Mouse (Mus musculus): Measurements from ENCODE around the gene Ncam1. TPM values are rescaled to one million over a fixed set of nuclear protein-coding genes. Genes with fewer than 3 reads are reported as not detected.

Gene Ncam1
- polyA plus RNA-seq, 1 experiment from 2014 or later = 65.1 TPM

GRCm38 (mm10) chr9:49757986-49758385 is 40.7 kb downstream of the Ncam1 start:
- 0 out of 2 replicates have a peak overlapping the region, but pooled peaks have one; percentile 30 for H3K27ac ChIP-seq (ENCODE audit: low read length)
- H3K27me3 ChIP-seq (replicated peaks; ENCODE audit: control insufficient read depth, insufficient read depth, low read length) = no peaks in the 10 kb centered on the region
- peaks cover 6% of the 10 kb centered on the region; the same call in 1 of the 2 replicates for H3K4me1 ChIP-seq (ENCODE audit: control insufficient read depth, insufficient read depth, low read length)
- H3K9ac ChIP-seq (ENCODE audit: low read depth, low read length) = no peak overlapping the region
- H3K4me2 ChIP-seq (ENCODE audit: low read depth, low read length) = 0 out of 2 replicates have a peak overlapping the region, but pooled peaks have one; percentile 3
- 46% methylated on average over 12 of the region's 12 CpGs for WGBS
- ATAC-seq = no peak
- no peaks in the 10 kb centered on the region for H3K9me3 ChIP-seq (ENCODE audit: control insufficient read depth, low read length)
- H3K4me3 ChIP-seq (ENCODE audit: low read length) = no peak overlapping the region
- no peaks in the 10 kb centered on the region for H3K36me3 ChIP-seq (ENCODE audit: control insufficient read depth, insufficient read depth, low read length)

- Histone ChIP-seq H3K9ac (ENCODE audit: low read depth, low read length) (no peak overlapping the region), H3K4me3 (ENCODE audit: low read length) (no peak overlapping the region), H3K4me1 (ENCODE audit: control insufficient read depth, insufficient read depth, low read length) (peaks cover 6% of the 10 kb centered on the region; the same call in 1 of the 2 replicates), H3K36me3 (ENCODE audit: control insufficient read depth, insufficient read depth, low read length) (no peaks in the 10 kb centered on the region), H3K27me3 (replicated peaks; ENCODE audit: control insufficient read depth, insufficient read depth, low read length) (no peaks in the 10 kb centered on the region), H3K4me2 (ENCODE audit: low read depth, low read length) (0 out of 2 replicates have a peak overlapping the region, but pooled peaks have one; percentile 3), H3K27ac (ENCODE audit: low read length) (no peak overlapping the region), H3K9me3 (ENCODE audit: control insufficient read depth, low read length) (no peaks in the 10 kb centered on the region)
- WGBS = 73% methylated on average over 4 of the region's 4 CpGs
- ATAC-seq = no peak
These were observed 41.1 kb downstream of the Ncam1 start for GRCm38 (mm10) chr9:49757582-49757981.

- Histone ChIP-seq H3K9me3 (ENCODE audit: control insufficient read depth, low read length) (no peaks in the 10 kb centered on the region), H3K4me3 (ENCODE audit: low read length) (no peak overlapping the region), H3K27ac (ENCODE audit: low read length) (no peak overlapping the region), H3K27me3 (replicated peaks; ENCODE audit: control insufficient read depth, insufficient read depth, low read length) (no peaks in the 10 kb centered on the region), H3K36me3 (ENCODE audit: control insufficient read depth, insufficient read depth, low read length) (no peaks in the 10 kb centered on the region), H3K9ac (ENCODE audit: low read depth, low read length) (no peak overlapping the region), H3K4me1 (ENCODE audit: control insufficient read depth, insufficient read depth, low read length) (peaks cover 6% of the 10 kb centered on the region; the same call in 1 of the 2 replicates), H3K4me2 (ENCODE audit: low read depth, low read length) (no peak overlapping the region)
- WGBS = 82% methylated on average over 4 of the region's 4 CpGs
- ATAC-seq = no peak
These were observed 42.0 kb downstream of the Ncam1 start for GRCm38 (mm10) chr9:49756725-49757124.

- Histone ChIP-seq H3K4me1 (ENCODE audit: control insufficient read depth, insufficient read depth, low read length) (peaks cover 6% of the 10 kb centered on the region; the same call in 1 of the 2 replicates), H3K9me3 (ENCODE audit: control insufficient read depth, low read length) (no peaks in the 10 kb centered on the region), H3K9ac (ENCODE audit: low read depth, low read length) (no peak overlapping the region), H3K4me2 (ENCODE audit: low read depth, low read length) (no peak overlapping the region), H3K4me3 (ENCODE audit: low read length) (no peak overlapping the region), H3K36me3 (ENCODE audit: control insufficient read depth, insufficient read depth, low read length) (no peaks in the 10 kb centered on the region), H3K27ac (ENCODE audit: low read length) (no peak overlapping the region), H3K27me3 (replicated peaks; ENCODE audit: control insufficient read depth, insufficient read depth, low read length) (no peaks in the 10 kb centered on the region)
- ATAC-seq = no peak
- 68% methylated on average over 4 of the region's 4 CpGs for WGBS
These were observed 43.5 kb downstream of the Ncam1 start for GRCm38 (mm10) chr9:49755214-49755613.

GRCm38 (mm10) chr9:49751466-49751865 is 47.3 kb downstream of the Ncam1 start:
- H3K27me3 ChIP-seq (replicated peaks; ENCODE audit: control insufficient read depth, insufficient read depth, low read length) = no peaks in the 10 kb centered on the region
- no peak overlapping the region for H3K27ac ChIP-seq (ENCODE audit: low read length)

GRCm38 (mm10) chr9:49746176-49746575 is 52.5 kb downstream of the Ncam1 start:
- Histone ChIP-seq H3K27ac (ENCODE audit: low read length) (no peak overlapping the region), H3K4me1 (ENCODE audit: control insufficient read depth, insufficient read depth, low read length) (no peaks in the 10 kb centered on the region), H3K9me3 (ENCODE audit: control insufficient read depth, low read length) (no peaks in the 10 kb centered on the region), H3K27me3 (replicated peaks; ENCODE audit: control insufficient read depth, insufficient read depth, low read length) (no peaks in the 10 kb centered on the region), H3K4me2 (ENCODE audit: low read depth, low read length) (no peak overlapping the region), H3K4me3 (ENCODE audit: low read length) (no peak overlapping the region), H3K9ac (ENCODE audit: low read depth, low read length) (no peak overlapping the region), H3K36me3 (ENCODE audit: control insufficient read depth, insufficient read depth, low read length) (no peaks in the 10 kb centered on the region)
- 58% methylated on average over 2 of the region's 2 CpGs for WGBS
- no peak for ATAC-seq

More at GRCm38 (mm10) chr9:49751466-49751865, 47.3 kb downstream of the Ncam1 start:
- no peaks in the 10 kb centered on the region for H3K4me1 ChIP-seq (ENCODE audit: control insufficient read depth, insufficient read depth, low read length)
- H3K4me3 ChIP-seq (ENCODE audit: low read length) = no peak overlapping the region
- no peak overlapping the region for H3K9ac ChIP-seq (ENCODE audit: low read depth, low read length)
- H3K4me2 ChIP-seq (ENCODE audit: low read depth, low read length) = no peak overlapping the region
- no peaks in the 10 kb centered on the region for H3K36me3 ChIP-seq (ENCODE audit: control insufficient read depth, insufficient read depth, low read length)
- ATAC-seq = no peak
- WGBS = 77% methylated on average over 6 of the region's 6 CpGs
- no peaks in the 10 kb centered on the region for H3K9me3 ChIP-seq (ENCODE audit: control insufficient read depth, low read length)

GRCm38 (mm10) chr9:49745696-49746095 is 53.0 kb downstream of the Ncam1 start:
- Histone ChIP-seq H3K27ac (ENCODE audit: low read length) (no peak overlapping the region), H3K9me3 (ENCODE audit: control insufficient read depth, low read length) (no peaks in the 10 kb centered on the region), H3K4me2 (ENCODE audit: low read depth, low read length) (no peak overlapping the region), H3K27me3 (replicated peaks; ENCODE audit: control insufficient read depth, insufficient read depth, low read length) (no peaks in the 10 kb centered on the region), H3K9ac (ENCODE audit: low read depth, low read length) (no peak overlapping the region), H3K36me3 (ENCODE audit: control insufficient read depth, insufficient read depth, low read length) (no peaks in the 10 kb centered on the region), H3K4me1 (ENCODE audit: control insufficient read depth, insufficient read depth, low read length) (no peaks in the 10 kb centered on the region), H3K4me3 (ENCODE audit: low read length) (no peak overlapping the region)
- WGBS = 53% methylated on average over 4 of the region's 4 CpGs
- ATAC-seq = no peak

GRCm38 (mm10) chr9:49744286-49744685 is 54.4 kb downstream of the Ncam1 start:
- H3K9me3 ChIP-seq (ENCODE audit: control insufficient read depth, low read length) = no peaks in the 10 kb centered on the region
- no peak for ATAC-seq
- 57% methylated on average over 2 of the region's 2 CpGs for WGBS
- H3K4me1 ChIP-seq (ENCODE audit: control insufficient read depth, insufficient read depth, low read length) = no peaks in the 10 kb centered on the region
- H3K4me3 ChIP-seq (ENCODE audit: low read length) = no peak overlapping the region
- H3K9ac ChIP-seq (ENCODE audit: low read depth, low read length) = no peak overlapping the region
- no peaks in the 10 kb centered on the region for H3K27me3 ChIP-seq (replicated peaks; ENCODE audit: control insufficient read depth, insufficient read depth, low read length)
- no peaks in the 10 kb centered on the region for H3K36me3 ChIP-seq (ENCODE audit: control insufficient read depth, insufficient read depth, low read length)
- H3K4me2 ChIP-seq (ENCODE audit: low read depth, low read length) = no peak overlapping the region
- H3K27ac ChIP-seq (ENCODE audit: low read length) = no peak overlapping the region

- Histone ChIP-seq H3K9ac (ENCODE audit: low read depth, low read length) (no peak overlapping the region), H3K27me3 (replicated peaks; ENCODE audit: control insufficient read depth, insufficient read depth, low read length) (no peaks in the 10 kb centered on the region), H3K9me3 (ENCODE audit: control insufficient read depth, low read length) (no peaks in the 10 kb centered on the region), H3K36me3 (ENCODE audit: control insufficient read depth, insufficient read depth, low read length) (no peaks in the 10 kb centered on the region), H3K4me1 (ENCODE audit: control insufficient read depth, insufficient read depth, low read length) (0 out of 2 replicates have a peak, but pooled peaks cover 3% of the 10 kb centered on the region), H3K27ac (ENCODE audit: low read length) (no peak overlapping the region), H3K4me3 (ENCODE audit: low read length) (no peak overlapping the region), H3K4me2 (ENCODE audit: low read depth, low read length) (no peak overlapping the region)
- WGBS = 83% methylated on average over 6 of the region's 6 CpGs
- no peak for ATAC-seq
These were observed 58.8 kb downstream of the Ncam1 start for GRCm38 (mm10) chr9:49739935-49740334.

GRCm38 (mm10) chr9:49738546-49738945 is 60.2 kb downstream of the Ncam1 start:
- no peak for ATAC-seq
- 61% methylated on average over 1 of the region's 1 CpGs for WGBS
- no peaks in the 10 kb centered on the region for H3K36me3 ChIP-seq (ENCODE audit: control insufficient read depth, insufficient read depth, low read length)

More at GRCm38 (mm10) chr9:49738546-49738945, 60.2 kb downstream of the Ncam1 start:
- H3K4me3 ChIP-seq (ENCODE audit: low read length) = no peak overlapping the region
- H3K4me2 ChIP-seq (ENCODE audit: low read depth, low read length) = no peak overlapping the region
- H3K27me3 ChIP-seq (replicated peaks; ENCODE audit: control insufficient read depth, insufficient read depth, low read length) = no peaks in the 10 kb centered on the region
- 0 out of 2 replicates have a peak, but pooled peaks cover 3% of the 10 kb centered on the region for H3K4me1 ChIP-seq (ENCODE audit: control insufficient read depth, insufficient read depth, low read length)
- no peak overlapping the region for H3K9ac ChIP-seq (ENCODE audit: low read depth, low read length)
- no peak overlapping the region for H3K27ac ChIP-seq (ENCODE audit: low read length)
- no peaks in the 10 kb centered on the region for H3K9me3 ChIP-seq (ENCODE audit: control insufficient read depth, low read length)

All from intestine, embryonic 16.5 days (tissue).